Mouse (Mus musculus): ENCODE results near the gene Igfbp4. TPM values are rescaled to one million over a fixed set of nuclear protein-coding genes. Genes with fewer than 3 reads are reported as not detected.

Gene Igfbp4
- polyA plus RNA-seq, 1 experiment from 2014 or later = 672 TPM

DNA sequence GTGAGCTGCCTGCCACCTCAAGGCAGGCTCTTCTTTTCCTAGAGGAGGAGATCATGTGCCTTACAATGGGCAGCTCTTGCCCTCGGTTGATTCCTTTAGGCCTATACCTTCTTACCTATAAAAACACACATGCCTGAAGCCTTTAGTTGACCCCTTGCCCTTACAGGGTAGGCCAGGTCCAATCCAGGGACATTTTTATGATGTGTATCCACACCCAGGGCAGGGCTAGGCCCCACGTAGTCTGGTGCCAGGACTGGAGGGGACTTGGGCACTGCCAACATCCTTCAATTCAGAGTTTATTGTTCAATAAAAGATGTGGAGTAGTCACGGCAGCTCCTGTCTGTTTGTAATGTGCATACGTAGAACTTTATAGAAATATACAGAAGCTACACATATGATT is 55.4 kb downstream of the Igfbp4 start:
- ATAC-seq (no peak), DNase-seq (no peak)

GRCm38 (mm10) chr11:99096996-99097774 is 56.1 kb downstream of the Igfbp4 start:
- no peak overlapping the region for H3K27ac ChIP-seq (ENCODE audit: low read depth)
- 78% methylated on average over 8 of the region's 8 CpGs for WGBS (ENCODE audit: insufficient replicate concordance)
- no peaks in the 10 kb centered on the region for H3K36me3 ChIP-seq (replicated peaks; ENCODE audit: insufficient read depth, low read length)
- no peak overlapping the region for H3K4me3 ChIP-seq (ENCODE audit: low read depth, low read length)
- no peak overlapping the region for H3K9ac ChIP-seq (replicated peaks)
- no peaks in the 10 kb centered on the region for H3K27me3 ChIP-seq (ENCODE audit: insufficient read depth, low read length)
- no peak for TF ChIP-seq EP300 (IDR thresholded peaks at IDR 0.05; ENCODE audit: low read depth)
- no peak for TF ChIP-seq CTCF (IDR thresholded peaks at IDR 0.05; ENCODE audit: low read depth)
- H3K4me1 ChIP-seq (ENCODE audit: insufficient read depth) = peaks cover 3% of the 10 kb centered on the region; the same call in 1 of the 2 replicates
- no peaks in the 10 kb centered on the region; the same call in 1 of the 2 replicates for H3K9me3 ChIP-seq (ENCODE audit: low read length)
- no peak for DNase-seq
- ATAC-seq = no peak
- no peak overlapping the region for H3K4me2 ChIP-seq (ENCODE audit: low read depth, low read length)

More for the DNA sequence above, 55.4 kb downstream of the Igfbp4 start:
- no peak overlapping the region for H3K4me3 ChIP-seq (ENCODE audit: low read depth, low read length)
- WGBS (ENCODE audit: insufficient replicate concordance) = 78% methylated on average over 4 of the region's 4 CpGs
- peaks cover 3% of the 10 kb centered on the region; the same call in 1 of the 2 replicates for H3K4me1 ChIP-seq (ENCODE audit: insufficient read depth)
- no peak overlapping the region for H3K27ac ChIP-seq (ENCODE audit: low read depth)
- H3K27me3 ChIP-seq (ENCODE audit: insufficient read depth, low read length) = no peaks in the 10 kb centered on the region
- no peak overlapping the region for H3K4me2 ChIP-seq (ENCODE audit: low read depth, low read length)
- TF ChIP-seq CTCF (IDR thresholded peaks at IDR 0.05; ENCODE audit: low read depth) (no peak), EP300 (IDR thresholded peaks at IDR 0.05; ENCODE audit: low read depth) (no peak)
- no peaks in the 10 kb centered on the region; the same call in 1 of the 2 replicates for H3K9me3 ChIP-seq (ENCODE audit: low read length)
- H3K36me3 ChIP-seq (replicated peaks; ENCODE audit: insufficient read depth, low read length) = no peaks in the 10 kb centered on the region
- H3K9ac ChIP-seq (replicated peaks) = no peak overlapping the region

DNA sequence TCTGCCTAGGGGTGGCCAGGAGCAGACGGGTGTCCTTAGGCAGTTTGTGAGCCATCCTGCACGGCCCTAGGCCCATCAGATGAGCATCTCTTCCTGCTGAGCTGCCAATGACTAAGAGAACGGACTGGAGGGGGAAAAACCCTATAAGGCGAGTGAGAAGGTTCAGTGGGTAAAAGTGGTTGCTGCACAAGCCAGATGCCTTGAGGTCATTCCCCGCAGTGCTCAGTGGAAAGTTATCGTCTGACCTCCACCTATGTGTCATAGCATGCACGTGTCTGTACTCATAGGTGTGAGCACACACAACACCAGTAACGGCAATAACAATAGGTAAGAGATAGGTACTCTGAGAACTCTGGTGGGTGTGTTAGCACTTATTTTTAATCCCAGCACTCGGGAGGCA is 57.9 kb downstream of the Igfbp4 start:
- no peak for TF ChIP-seq CTCF (IDR thresholded peaks at IDR 0.05; ENCODE audit: low read depth)
- no peak for TF ChIP-seq EP300 (IDR thresholded peaks at IDR 0.05; ENCODE audit: low read depth)
- ATAC-seq (no peak), DNase-seq (no peak)
- no peaks in the 10 kb centered on the region for H3K36me3 ChIP-seq (replicated peaks; ENCODE audit: insufficient read depth, low read length)
- no peak overlapping the region for H3K9ac ChIP-seq (replicated peaks)
- no peaks in the 10 kb centered on the region for H3K27me3 ChIP-seq (ENCODE audit: insufficient read depth, low read length)
- WGBS (ENCODE audit: insufficient replicate concordance) = 81% methylated on average over 9 of the region's 9 CpGs
- no peak overlapping the region for H3K4me2 ChIP-seq (ENCODE audit: low read depth, low read length)
- no peak overlapping the region for H3K27ac ChIP-seq (ENCODE audit: low read depth)
- no peaks in the 10 kb centered on the region; the same call in 1 of the 2 replicates for H3K9me3 ChIP-seq (ENCODE audit: low read length)
- no peak overlapping the region for H3K4me3 ChIP-seq (ENCODE audit: low read depth, low read length)
- peaks cover 3% of the 10 kb centered on the region; the same call in 1 of the 2 replicates for H3K4me1 ChIP-seq (ENCODE audit: insufficient read depth)

DNA sequence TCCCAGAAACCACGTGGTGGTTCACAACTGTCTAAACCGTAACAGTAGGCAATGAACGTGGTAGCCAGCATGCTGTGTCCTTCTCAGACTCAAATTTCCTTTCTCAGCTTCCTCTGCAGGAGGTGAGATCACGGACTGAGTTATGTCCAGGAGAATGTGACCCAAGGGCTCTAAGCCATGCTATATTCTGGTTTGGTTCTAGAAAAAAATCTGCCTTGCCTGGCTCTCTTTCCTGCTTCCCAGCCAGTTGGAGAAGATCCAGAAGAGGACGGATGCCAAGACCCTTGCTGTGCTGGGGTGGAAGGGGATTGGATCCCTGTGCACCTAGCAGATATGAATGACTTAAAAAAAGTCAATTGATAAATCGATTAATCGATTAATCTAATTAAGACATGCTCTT is 58.5 kb downstream of the Igfbp4 start:
- Histone ChIP-seq H3K27me3 (ENCODE audit: insufficient read depth, low read length) (no peaks in the 10 kb centered on the region), H3K9ac (replicated peaks) (no peak overlapping the region), H3K4me3 (ENCODE audit: low read depth, low read length) (no peak overlapping the region), H3K27ac (ENCODE audit: low read depth) (no peak overlapping the region), H3K4me1 (ENCODE audit: insufficient read depth) (peaks cover 3% of the 10 kb centered on the region; the same call in 1 of the 2 replicates), H3K36me3 (replicated peaks; ENCODE audit: insufficient read depth, low read length) (no peaks in the 10 kb centered on the region), H3K4me2 (ENCODE audit: low read depth, low read length) (no peak overlapping the region), H3K9me3 (ENCODE audit: low read length) (no peaks in the 10 kb centered on the region; the same call in 1 of the 2 replicates)
- no peak for DNase-seq
- WGBS (ENCODE audit: insufficient replicate concordance) = 72% methylated on average over 7 of the region's 7 CpGs
- TF ChIP-seq EP300 (IDR thresholded peaks at IDR 0.05; ENCODE audit: low read depth) = no peak
- TF ChIP-seq CTCF (IDR thresholded peaks at IDR 0.05; ENCODE audit: low read depth) = no peak
- ATAC-seq = no peak

DNA sequence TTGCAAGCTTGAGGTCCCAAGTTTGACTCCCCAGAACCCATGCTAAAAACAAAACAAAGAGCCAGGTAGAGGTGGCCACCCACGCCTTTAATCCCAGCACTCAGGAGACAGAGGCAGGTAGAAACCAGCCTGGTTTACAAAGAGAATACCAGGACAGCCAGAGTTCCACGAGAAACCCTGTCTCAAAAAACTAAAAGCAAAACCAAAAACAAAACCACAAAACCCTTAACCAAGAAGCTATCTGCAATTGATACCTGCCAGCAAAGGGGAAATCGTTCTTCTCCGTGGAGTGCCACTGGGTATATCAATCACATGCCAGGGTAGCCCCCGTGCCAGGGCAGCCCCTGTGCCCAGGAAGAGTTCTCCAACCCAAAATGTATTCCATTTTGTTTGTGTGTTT is 59.2 kb downstream of the Igfbp4 start:
- Histone ChIP-seq H3K9me3 (ENCODE audit: low read length) (no peaks in the 10 kb centered on the region), H3K4me3 (ENCODE audit: low read depth, low read length) (no peak overlapping the region), H3K9ac (replicated peaks) (no peak overlapping the region), H3K36me3 (replicated peaks; ENCODE audit: insufficient read depth, low read length) (no peaks in the 10 kb centered on the region), H3K4me2 (ENCODE audit: low read depth, low read length) (no peak overlapping the region), H3K27ac (ENCODE audit: low read depth) (no peak overlapping the region), H3K4me1 (ENCODE audit: insufficient read depth) (peaks cover 5% of the 10 kb centered on the region; the same call in 1 of the 2 replicates), H3K27me3 (ENCODE audit: insufficient read depth, low read length) (no peaks in the 10 kb centered on the region)
- WGBS (ENCODE audit: insufficient replicate concordance) = 37% methylated on average over 5 of the region's 5 CpGs
- DNase-seq (no peak), ATAC-seq (no peak)
- TF ChIP-seq EP300 (IDR thresholded peaks at IDR 0.05; ENCODE audit: low read depth) = no peak
- no peak for TF ChIP-seq CTCF (IDR thresholded peaks at IDR 0.05; ENCODE audit: low read depth)

DNA sequence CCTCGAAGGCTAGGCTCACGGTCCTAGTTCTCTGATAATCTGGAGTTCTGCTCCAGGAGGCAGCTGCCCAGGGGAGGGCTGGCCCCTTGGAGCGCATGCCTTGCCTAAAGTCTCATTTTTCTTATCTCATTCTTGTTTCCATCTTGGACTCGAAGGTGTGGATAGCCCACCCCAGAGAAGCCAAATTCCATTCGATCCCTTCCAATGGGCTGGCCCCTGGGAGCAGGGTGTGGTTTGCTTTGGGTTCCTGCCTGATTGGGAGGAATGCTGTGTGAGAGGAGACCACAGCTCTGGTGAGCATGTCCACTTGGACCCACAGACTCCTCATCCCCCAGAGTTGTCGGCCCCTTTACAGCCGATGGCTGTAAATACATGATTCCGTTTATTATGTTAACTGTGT is 60.6 kb downstream of the Igfbp4 start:
- peaks cover 17% of the 10 kb centered on the region; the same call in 1 of the 2 replicates for H3K4me1 ChIP-seq (ENCODE audit: insufficient read depth)
- H3K9me3 ChIP-seq (ENCODE audit: low read length) = no peaks in the 10 kb centered on the region
- H3K36me3 ChIP-seq (replicated peaks; ENCODE audit: insufficient read depth, low read length) = no peaks in the 10 kb centered on the region
- no peak for DNase-seq
- no peaks in the 10 kb centered on the region for H3K27me3 ChIP-seq (ENCODE audit: insufficient read depth, low read length)
- no peak for ATAC-seq
- WGBS (ENCODE audit: insufficient replicate concordance) = 61% methylated on average over 8 of the region's 8 CpGs
- H3K9ac ChIP-seq (replicated peaks) = no peak overlapping the region
- no peak overlapping the region for H3K27ac ChIP-seq (ENCODE audit: low read depth)
- no peak overlapping the region for H3K4me3 ChIP-seq (ENCODE audit: low read depth, low read length)
- TF ChIP-seq EP300 (IDR thresholded peaks at IDR 0.05; ENCODE audit: low read depth) = no peak
- TF ChIP-seq CTCF (IDR thresholded peaks at IDR 0.05; ENCODE audit: low read depth) = no peak
- H3K4me2 ChIP-seq (ENCODE audit: low read depth, low read length) = no peak overlapping the region

All from liver, postnatal 0 days (tissue).